Mouse (Mus musculus) lung, adult 2 months (tissue): ENCODE data around the gene Cdyl2.

ENCODE experiments used
- CTCF ChIP-seq: fragments of 200-500 bp; IDR thresholded peaks from 2 replicates; pipeline ENCODE4 v1.5.1; 2011; ENCODE audit warnings: mild to moderate bottlenecking, low read length, control low read depth; ENCODE audit not compliant: insufficient read depth
- POLR2A ChIP-seq: fragments of 200-500 bp; IDR thresholded peaks from 2 replicates; pipeline ENCODE4 v1.6.1; 2011; ENCODE audit warnings: low read depth, mild to moderate bottlenecking, control low read depth, low read length, borderline replicate concordance; ENCODE audit errors: extremely low read depth

GRCm38 (mm10) chr8:116771797-116772343 is 39.1 kb upstream of the Cdyl2 start:
- TF ChIP-seq CTCF (peak; percentile 41), POLR2A (no peak)
